Mouse (Mus musculus) stomach, embryonic 15.5 days (tissue): Measurements from ENCODE around the gene Tanc1. TPM values are rescaled to one million over a fixed set of nuclear protein-coding genes. Genes with fewer than 3 reads are reported as not detected.
A peak's percentile ranks its signal among the peaks of the same experiment; 100 is the strongest.

Source experiments
- ATAC-seq: fragments of 200-750 bp; cut with Nextera tagmentation; 2 replicates; pipeline ENCODE4 v1.8.0; 2017; ENCODE audit warnings: low read depth, moderate number of reproducible peaks, moderate TSS enrichment; ENCODE audit not compliant: insufficient read depth, low FRiP score
- H3K27ac ChIP-seq: fragments of 300-500 bp; sonication (generic); 2 replicates; pipeline ENCODE4 v1.5.1; 2015; ENCODE audit warnings: mild to moderate bottlenecking, inconsistent platforms
- H3K27me3 ChIP-seq: fragments of 300-500 bp; sonication (generic); replicated peaks from 2 replicates; pipeline ENCODE4 v1.6.1; 2015; ENCODE audit warnings: inconsistent platforms
- H3K36me3 ChIP-seq: fragments of 300-500 bp; sonication (generic); 2 replicates; pipeline ENCODE4 v1.6.1; 2015; ENCODE audit warnings: inconsistent platforms
- H3K4me1 ChIP-seq: fragments of 300-500 bp; sonication (generic); 2 replicates; pipeline ENCODE4 v1.6.1; 2015; ENCODE audit warnings: inconsistent platforms
- H3K4me2 ChIP-seq: fragments of 300-500 bp; sonication (generic); 2 replicates; pipeline ENCODE4 v1.6.1; 2015; ENCODE audit warnings: mild to moderate bottlenecking, inconsistent platforms
- H3K4me3 ChIP-seq: fragments of 300-500 bp; sonication (generic); replicated peaks from 2 replicates; pipeline ENCODE4 v1.5.1; 2015; ENCODE audit warnings: inconsistent platforms
- H3K9ac ChIP-seq: fragments of 300-500 bp; sonication (generic); 2 replicates; pipeline ENCODE4 v1.6.1; 2015; ENCODE audit warnings: inconsistent platforms
- H3K9me3 ChIP-seq: fragments of 300-500 bp; sonication (generic); 2 replicates; pipeline ENCODE4 v1.6.1; 2016; ENCODE audit warnings: inconsistent platforms
- WGBS: fragments of 180-500 bp; shearing (Covaris S2); methylation state at CpG from one replicate; pipeline ENCODE4 v1.1.7; 2015; 5-methylcytosine and 5-hydroxymethylcytosine counted together
- polyA plus RNA-seq: library from polyadenylated mRNA; unstranded; fragments of >200 nt; fragmentation: Nextera tagmentation; extraction: Ambion mirVana; gene quantifications from 2 replicates; pipeline ENCODE4 v1.2.1, GENCODE M21; 2015

Gene Tanc1
- polyA plus RNA-seq, 1 experiment from 2014 or later: 28.1 TPM

GRCm38 (mm10) chr2:59812641-59813040, 200.8 kb downstream of the Tanc1 start:
- ATAC-seq: no peak

DNA sequence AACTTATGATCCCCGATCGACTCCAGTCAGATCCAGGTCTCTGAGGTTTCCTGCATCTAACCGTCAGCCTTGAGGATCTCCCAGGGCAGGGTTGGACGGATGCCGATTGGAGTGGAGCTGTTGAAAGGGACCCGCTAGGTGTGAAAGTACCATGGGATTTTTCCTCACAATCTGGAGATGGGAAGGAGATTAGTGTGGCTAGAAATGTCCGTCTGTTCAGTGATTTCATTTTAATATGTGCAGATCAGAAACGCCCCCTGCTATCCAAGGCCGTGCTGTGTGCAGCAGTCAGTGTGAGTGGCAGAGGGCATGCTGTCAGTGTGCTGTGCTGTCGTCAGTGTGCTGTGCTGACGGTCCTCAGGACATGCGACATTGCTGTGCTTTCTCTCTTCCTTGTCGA, 201.6 kb downstream of the Tanc1 start:
- WGBS: 87% methylated on average over 13 of the region's 13 CpGs
- H3K27ac ChIP-seq: no peak overlapping the region
- no peak overlapping the region for H3K9ac ChIP-seq
- H3K4me3 ChIP-seq: no peak overlapping the region
- no peaks in the 10 kb centered on the region for H3K27me3 ChIP-seq
- peaks cover 19% of the 10 kb centered on the region for H3K36me3 ChIP-seq
- no peaks in the 10 kb centered on the region for H3K4me1 ChIP-seq
- H3K4me2 ChIP-seq: no peak overlapping the region
- no peaks in the 10 kb centered on the region for H3K9me3 ChIP-seq
- no peak for ATAC-seq

More at GRCm38 (mm10) chr2:59812641-59813040, 200.8 kb downstream of the Tanc1 start:
- peaks cover 24% of the 10 kb centered on the region for H3K36me3 ChIP-seq
- H3K4me3 ChIP-seq: no peak overlapping the region
- no peaks in the 10 kb centered on the region for H3K9me3 ChIP-seq
- H3K4me1 ChIP-seq: no peaks in the 10 kb centered on the region
- 92% methylated on average over 1 of the region's 1 CpGs for WGBS
- H3K27me3 ChIP-seq: no peaks in the 10 kb centered on the region
- no peak overlapping the region for H3K9ac ChIP-seq
- no peak overlapping the region for H3K4me2 ChIP-seq
- no peak overlapping the region for H3K27ac ChIP-seq

DNA sequence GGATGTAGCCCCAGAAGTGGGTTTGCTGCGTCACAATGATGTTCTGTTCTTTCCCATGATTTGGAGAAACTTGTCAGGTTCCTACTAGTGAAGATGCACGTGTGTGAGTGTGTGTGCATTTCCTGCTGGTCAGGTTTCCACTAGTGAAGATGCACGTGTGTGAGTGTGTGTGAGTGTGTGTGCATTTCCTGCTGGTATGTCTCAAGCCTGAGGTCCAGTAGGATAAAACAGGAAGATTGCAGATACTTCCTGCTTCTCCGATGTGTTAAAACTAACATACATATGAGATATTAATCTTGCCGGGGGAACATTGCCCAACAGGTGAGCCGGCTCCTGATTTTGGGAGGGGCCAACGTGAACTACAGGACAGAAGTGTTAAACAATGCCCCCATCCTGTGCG, 203.2 kb downstream of the Tanc1 start:
- Histone ChIP-seq H3K9ac (no peak overlapping the region), H3K36me3 (peaks cover 23% of the 10 kb centered on the region), H3K4me3 (no peak overlapping the region), H3K4me1 (no peaks in the 10 kb centered on the region), H3K27ac (no peak overlapping the region), H3K4me2 (no peak overlapping the region), H3K9me3 (no peaks in the 10 kb centered on the region), H3K27me3 (no peaks in the 10 kb centered on the region)
- ATAC-seq: no peak
- WGBS: 82% methylated on average over 8 of the region's 8 CpGs

- Histone ChIP-seq H3K27ac (no peak overlapping the region), H3K9me3 (no peaks in the 10 kb centered on the region), H3K4me3 (no peak overlapping the region), H3K9ac (no peak overlapping the region), H3K4me1 (no peaks in the 10 kb centered on the region), H3K36me3 (peaks cover 26% of the 10 kb centered on the region), H3K27me3 (no peaks in the 10 kb centered on the region), H3K4me2 (no peak overlapping the region)
- no peak for ATAC-seq
- WGBS: 97% methylated on average over 15 of the region's 15 CpGs
Measured at GRCm38 (mm10) chr2:59818663-59819062, 206.8 kb downstream of the Tanc1 start.

DNA sequence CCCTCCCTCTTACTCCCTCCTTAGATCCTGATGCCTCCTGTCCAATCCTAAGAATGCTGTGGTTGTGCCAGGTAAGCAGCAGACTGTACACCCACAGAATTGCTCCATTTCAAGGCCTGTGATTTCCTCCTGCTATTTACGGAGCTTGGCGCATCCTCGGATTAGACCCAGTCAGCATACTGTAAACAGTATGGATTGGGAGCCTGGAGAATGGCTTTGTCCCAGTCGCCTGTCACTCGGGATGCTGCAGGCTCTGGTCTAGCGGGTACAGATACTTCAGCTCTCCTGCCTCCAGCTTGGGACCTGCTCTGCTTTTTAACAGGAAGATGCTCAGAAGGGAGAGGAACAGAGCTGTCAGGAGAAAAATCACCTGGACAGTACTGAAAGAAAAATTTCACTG, 207.6 kb downstream of the Tanc1 start:
- peaks cover 28% of the 10 kb centered on the region for H3K36me3 ChIP-seq
- no peaks in the 10 kb centered on the region for H3K4me1 ChIP-seq
- no peaks in the 10 kb centered on the region for H3K9me3 ChIP-seq
- H3K27me3 ChIP-seq: no peaks in the 10 kb centered on the region
- H3K27ac ChIP-seq: no peak overlapping the region
- ATAC-seq: no peak
- H3K4me2 ChIP-seq: no peak overlapping the region
- WGBS: 85% methylated on average over 6 of the region's 6 CpGs
- H3K9ac ChIP-seq: no peak overlapping the region
- no peak overlapping the region for H3K4me3 ChIP-seq

- Histone ChIP-seq H3K4me1 (no peaks in the 10 kb centered on the region), H3K36me3 (peaks cover 26% of the 10 kb centered on the region), H3K4me2 (no peak overlapping the region), H3K4me3 (no peak overlapping the region), H3K9me3 (no peaks in the 10 kb centered on the region), H3K27me3 (no peaks in the 10 kb centered on the region), H3K9ac (no peak overlapping the region), H3K27ac (no peak overlapping the region)
- WGBS: 90% methylated on average over 15 of the region's 15 CpGs
- no peak for ATAC-seq
Measured at GRCm38 (mm10) chr2:59820088-59820487, 208.2 kb downstream of the Tanc1 start.

DNA sequence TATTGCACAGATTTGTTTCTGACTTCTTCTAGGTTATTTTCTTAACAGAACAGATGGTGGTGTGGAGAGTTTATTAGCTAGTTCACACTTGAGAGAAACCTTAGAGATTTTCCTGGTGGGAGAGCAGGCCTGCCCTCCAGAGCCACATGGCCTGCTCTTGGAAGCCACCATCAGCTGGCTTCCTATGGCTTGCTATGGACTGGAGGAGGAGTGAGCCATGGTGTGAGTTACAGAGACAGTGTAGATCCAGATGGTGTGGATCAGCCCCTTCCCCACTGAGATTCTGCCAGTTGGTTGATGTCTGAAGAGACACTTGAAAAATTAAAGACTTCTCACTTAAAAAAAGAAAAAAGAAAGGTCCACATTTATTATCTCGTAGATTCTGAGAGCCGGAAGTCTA, 209.2 kb downstream of the Tanc1 start:
- no peaks in the 10 kb centered on the region for H3K4me1 ChIP-seq
- H3K36me3 ChIP-seq: peaks cover 22% of the 10 kb centered on the region
- H3K4me3 ChIP-seq: no peak overlapping the region
- 75% methylated on average over 2 of the region's 2 CpGs for WGBS
- no peak overlapping the region for H3K9ac ChIP-seq
- H3K27ac ChIP-seq: no peak overlapping the region
- H3K9me3 ChIP-seq: no peaks in the 10 kb centered on the region
- H3K27me3 ChIP-seq: no peaks in the 10 kb centered on the region
- no peak; the same call in 1 of the 2 replicates for ATAC-seq
- no peak overlapping the region for H3K4me2 ChIP-seq

- ATAC-seq: no peak
- no peak overlapping the region for H3K9ac ChIP-seq
- H3K27me3 ChIP-seq: no peaks in the 10 kb centered on the region
- H3K4me3 ChIP-seq: no peak overlapping the region
- peaks cover 8% of the 10 kb centered on the region for H3K4me1 ChIP-seq
- WGBS: 74% methylated on average over 8 of the region's 8 CpGs
- no peak overlapping the region for H3K27ac ChIP-seq
- H3K4me2 ChIP-seq: no peak overlapping the region
- no peaks in the 10 kb centered on the region for H3K9me3 ChIP-seq
- 0 out of 2 replicates have a peak, but pooled peaks cover 5% of the 10 kb centered on the region for H3K36me3 ChIP-seq
Measured at GRCm38 (mm10) chr2:59824289-59824688, 212.4 kb downstream of the Tanc1 start.

GRCm38 (mm10) chr2:59825380-59825779, 213.5 kb downstream of the Tanc1 start:
- ATAC-seq: no peak
- H3K27me3 ChIP-seq: no peaks in the 10 kb centered on the region
- H3K4me3 ChIP-seq: no peak overlapping the region
- peaks cover 19% of the 10 kb centered on the region for H3K4me1 ChIP-seq
- WGBS: 82% methylated on average over 4 of the region's 4 CpGs
- H3K4me2 ChIP-seq: no peak overlapping the region
- no peak overlapping the region for H3K27ac ChIP-seq
- no peak overlapping the region for H3K9ac ChIP-seq
- 0 out of 2 replicates have a peak, but pooled peaks cover 2% of the 10 kb centered on the region for H3K36me3 ChIP-seq
- no peaks in the 10 kb centered on the region for H3K9me3 ChIP-seq

- H3K4me1 ChIP-seq: peaks cover 20% of the 10 kb centered on the region
- WGBS: 65% methylated on average over 11 of the region's 11 CpGs
- 0 out of 2 replicates have a peak, but pooled peaks cover 2% of the 10 kb centered on the region for H3K36me3 ChIP-seq
- H3K9me3 ChIP-seq: no peaks in the 10 kb centered on the region
- ATAC-seq: no peak
- H3K27me3 ChIP-seq: no peaks in the 10 kb centered on the region
- H3K27ac ChIP-seq: no peak overlapping the region
- no peak overlapping the region for H3K4me3 ChIP-seq
- no peak overlapping the region for H3K9ac ChIP-seq
- no peak overlapping the region for H3K4me2 ChIP-seq
Measured at GRCm38 (mm10) chr2:59828103-59828655, 216.3 kb downstream of the Tanc1 start.

DNA sequence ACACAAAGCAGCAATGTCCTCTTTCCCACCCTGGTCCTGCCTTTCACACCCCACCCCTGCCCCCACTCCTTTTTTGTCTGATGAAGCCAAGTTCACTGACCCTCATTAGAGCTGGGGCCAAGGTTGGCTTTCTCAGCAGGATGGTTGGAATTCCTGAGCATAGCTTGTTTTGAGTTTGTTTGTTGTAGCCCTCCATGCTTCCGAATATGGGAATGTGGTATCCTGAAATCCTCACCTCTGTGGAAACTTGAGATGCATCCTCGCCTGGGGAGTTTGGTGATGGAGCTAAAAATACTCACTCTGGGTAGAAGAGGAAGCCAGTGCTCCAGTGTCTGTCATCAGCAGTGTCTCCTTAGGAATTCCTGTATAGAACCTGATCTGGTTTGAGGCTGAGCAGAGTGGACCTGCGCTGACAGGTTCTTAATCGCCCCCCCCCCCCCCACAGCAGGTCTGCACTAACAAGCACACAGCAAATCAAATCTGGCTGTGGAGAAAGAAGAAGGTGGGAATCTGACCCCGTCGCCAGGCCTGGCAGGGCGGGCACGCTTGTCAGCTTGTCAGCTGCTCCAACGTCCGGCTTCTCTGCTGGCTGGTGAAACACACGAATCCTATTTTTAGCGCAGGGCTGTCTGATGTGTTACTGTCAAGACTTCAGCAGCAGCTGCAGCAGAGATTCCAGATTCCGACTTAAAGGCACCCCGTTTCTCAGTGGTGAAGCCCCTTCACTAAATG, 217.1 kb downstream of the Tanc1 start:
- Histone ChIP-seq H3K36me3 (0 out of 2 replicates have a peak, but pooled peaks cover 2% of the 10 kb centered on the region), H3K27me3 (no peaks in the 10 kb centered on the region), H3K27ac (peak overlapping the region; percentile 68), H3K9me3 (no peaks in the 10 kb centered on the region), H3K4me3 (no peak overlapping the region), H3K4me2 (no peak overlapping the region), H3K4me1 (peaks cover 20% of the 10 kb centered on the region), H3K9ac (no peak overlapping the region)
- 15% methylated on average over 14 of the region's 14 CpGs for WGBS
- peak; percentile 30; the same call in 1 of the 2 replicates for ATAC-seq

- H3K27me3 ChIP-seq: no peaks in the 10 kb centered on the region
- no peak for ATAC-seq
- no peak overlapping the region for H3K4me2 ChIP-seq
- H3K27ac ChIP-seq: peak overlapping the region; percentile 68; the same call in 1 of the 2 replicates
- H3K9me3 ChIP-seq: no peaks in the 10 kb centered on the region
- H3K36me3 ChIP-seq: peaks cover 7% of the 10 kb centered on the region; the same call in 1 of the 2 replicates
- H3K4me3 ChIP-seq: no peak overlapping the region
- H3K9ac ChIP-seq: no peak overlapping the region
- H3K4me1 ChIP-seq: peaks cover 20% of the 10 kb centered on the region
- WGBS: 73% methylated on average over 7 of the region's 7 CpGs
Measured at GRCm38 (mm10) chr2:59829718-59830117, 217.9 kb downstream of the Tanc1 start.
